Mouse (Mus musculus): ENCODE results near the gene Trpv3.
"Not testable (repeated sequence)": the region's sequence is repeated elsewhere in the genome, so short reads cannot be mapped to it uniquely, and the experiment has no call there.

Trpv3 gene

DNA sequence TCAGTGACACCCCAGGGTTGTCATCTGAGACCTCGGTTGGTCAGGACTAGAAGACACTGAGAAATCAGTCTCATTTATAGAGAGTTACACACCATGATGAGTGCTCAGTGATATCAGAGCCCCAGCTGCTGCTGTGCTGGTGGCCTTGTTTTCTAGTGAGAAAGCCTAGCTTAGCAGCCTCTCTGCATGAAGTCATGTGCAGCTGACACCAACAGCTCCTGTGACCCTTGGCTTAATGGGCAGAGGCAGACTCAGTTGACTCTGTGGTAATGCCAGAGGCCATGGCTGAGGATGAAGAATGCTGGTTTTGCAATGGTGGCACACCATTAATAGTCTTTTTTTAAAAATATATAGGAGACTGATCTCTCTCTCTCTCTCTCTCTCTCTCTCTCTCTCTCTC lies 22.4 kb downstream of the Trpv3 start:
- DNase-seq (ENCODE audit: low read depth) = no peak

DNA sequence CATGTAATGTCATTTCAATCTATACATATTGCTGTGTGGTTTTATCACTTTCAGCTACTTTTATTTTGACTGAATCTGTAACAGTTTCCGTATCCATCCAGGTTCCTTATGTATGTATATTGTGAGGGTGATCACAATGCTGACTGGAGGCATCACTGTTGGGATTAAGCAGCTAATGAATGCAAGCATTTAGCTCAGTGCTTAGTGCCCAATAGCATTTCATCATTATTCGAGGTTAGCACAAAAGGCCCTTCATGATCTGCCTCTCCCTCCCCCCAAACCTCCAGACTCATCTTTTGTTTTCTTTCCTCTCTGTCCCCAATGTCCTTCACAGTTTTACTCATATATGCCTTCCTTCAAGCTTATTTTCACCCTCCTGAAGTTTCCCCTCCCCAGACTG lies 35.9 kb downstream of the Trpv3 start:
- no peak for DNase-seq (ENCODE audit: low read depth)

DNA sequence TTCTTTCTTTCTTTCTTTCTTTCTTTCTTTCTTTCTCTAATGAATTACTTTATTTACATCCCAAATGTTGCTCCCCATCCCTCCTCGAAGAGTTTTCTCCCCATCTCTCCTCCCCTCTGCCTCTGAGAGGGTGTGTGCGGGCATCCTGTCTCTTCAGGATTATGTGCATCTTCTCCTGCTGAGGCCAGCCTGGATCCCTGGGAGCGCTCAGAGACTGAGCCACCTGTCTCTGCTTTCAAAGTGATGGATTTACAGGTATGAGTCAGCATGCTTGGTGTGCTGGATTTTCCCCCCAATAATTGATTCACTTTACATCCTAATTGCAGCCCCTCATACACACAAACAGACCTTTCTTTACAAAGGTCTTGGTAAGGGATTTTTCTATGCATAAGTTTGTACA lies 48.8 kb downstream of the Trpv3 start:
- no peak for DNase-seq (ENCODE audit: low read depth)

DNA sequence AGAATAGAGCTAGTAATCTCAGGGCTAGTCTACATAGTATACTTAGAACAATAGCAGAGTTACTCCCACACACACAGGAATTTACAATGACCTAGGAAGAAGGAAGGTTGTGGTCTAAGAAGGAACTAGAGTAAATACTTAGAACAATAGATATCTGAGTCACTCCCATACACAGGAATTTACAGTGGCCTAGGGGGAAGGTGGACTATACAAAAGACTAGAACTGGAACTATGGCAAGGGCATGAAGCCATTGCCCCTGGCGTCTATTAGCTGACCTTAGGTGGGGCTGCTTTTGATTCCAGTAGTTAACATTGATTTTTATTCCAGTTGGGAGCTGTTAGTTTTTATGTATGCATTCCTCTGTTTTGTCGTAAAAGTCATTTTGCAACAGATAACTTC lies 51.4 kb downstream of the Trpv3 start:
- DNase-seq (ENCODE audit: low read depth) = not testable (repeated sequence)

DNA sequence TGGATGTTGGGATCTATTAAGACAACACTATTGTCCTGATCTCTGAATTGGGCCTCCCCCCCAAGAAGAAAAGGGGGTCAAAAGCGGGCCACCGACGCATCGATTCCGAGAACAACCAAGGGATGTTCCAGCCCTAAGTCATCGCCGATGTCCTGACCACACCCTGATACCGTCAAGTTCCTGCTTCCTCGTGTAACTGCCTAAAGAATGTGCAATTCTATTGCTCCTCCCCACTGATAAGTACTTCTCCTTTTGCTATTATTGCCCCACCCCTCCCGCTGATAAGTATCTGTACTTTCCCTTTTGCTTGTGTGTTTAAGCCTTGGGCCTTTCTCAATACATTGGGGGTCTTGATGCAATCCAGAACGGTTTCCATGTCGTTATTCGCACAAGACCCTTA lies 53.9 kb downstream of the Trpv3 start:
- not testable (repeated sequence) for DNase-seq (ENCODE audit: low read depth)

DNA sequence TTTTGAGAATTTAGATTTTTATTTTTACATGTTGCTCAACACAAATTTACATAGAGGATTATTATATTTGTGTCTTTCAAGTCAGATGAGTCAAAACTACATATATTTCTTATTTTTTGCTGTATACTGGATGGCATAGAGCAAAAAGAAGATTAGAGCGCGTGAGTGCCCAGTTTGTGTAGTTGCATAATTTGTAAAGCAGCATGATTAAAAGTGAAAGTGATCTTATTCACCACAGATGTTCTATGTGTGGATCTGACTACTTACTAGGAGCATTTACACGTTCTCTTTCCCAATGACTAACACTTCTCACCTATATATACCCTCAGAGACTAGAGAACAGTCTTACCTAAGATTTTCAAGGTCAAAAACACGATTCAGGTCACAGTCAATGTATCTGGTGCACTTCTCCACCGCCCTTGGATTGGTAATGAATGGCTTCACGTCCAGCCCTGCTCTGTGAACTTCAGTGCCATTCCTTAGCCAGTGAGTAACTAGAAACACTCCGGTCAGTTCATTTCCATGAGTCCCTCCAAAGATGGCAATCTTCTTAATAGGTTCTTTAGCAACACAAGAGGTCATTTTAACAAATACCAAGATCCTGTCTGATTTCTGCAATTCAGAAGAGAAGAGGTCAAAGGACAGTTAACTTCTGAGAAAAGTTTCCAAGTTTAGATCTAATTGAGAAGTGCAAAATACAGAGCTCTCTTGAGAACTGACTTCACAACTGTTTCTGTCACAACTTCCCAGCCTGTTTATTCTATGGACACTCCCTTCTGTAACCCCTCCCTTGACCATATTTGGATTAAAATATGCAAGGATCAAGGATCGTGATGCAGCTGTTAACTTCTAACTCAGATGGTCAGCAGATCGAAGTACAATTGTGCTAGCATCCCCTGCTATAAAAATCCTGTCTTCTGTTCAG lies 57.0 kb downstream of the Trpv3 start:
- no peak for DNase-seq (ENCODE audit: low read depth)

DNA sequence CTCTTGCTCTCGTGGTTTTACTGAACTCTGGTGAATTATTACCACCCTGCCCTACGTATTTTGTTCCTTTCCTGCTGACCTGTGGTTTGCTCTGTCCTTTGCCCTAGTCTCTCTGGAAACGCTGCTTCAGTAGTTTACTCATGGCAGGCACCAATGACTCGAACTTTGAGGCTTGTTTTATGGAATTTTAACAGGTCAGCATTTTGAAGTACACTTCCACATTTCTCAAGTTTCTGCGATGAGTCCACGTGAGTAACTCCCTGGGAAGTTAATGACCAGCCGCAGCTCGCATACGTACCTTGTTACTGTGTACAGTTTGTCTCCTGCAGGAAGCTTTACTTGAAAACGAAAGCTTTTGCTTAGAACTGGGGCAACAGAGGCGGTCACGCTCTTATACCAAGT lies 59.3 kb downstream of the Trpv3 start:
- peak; percentile 27 for DNase-seq (ENCODE audit: low read depth)

DNA sequence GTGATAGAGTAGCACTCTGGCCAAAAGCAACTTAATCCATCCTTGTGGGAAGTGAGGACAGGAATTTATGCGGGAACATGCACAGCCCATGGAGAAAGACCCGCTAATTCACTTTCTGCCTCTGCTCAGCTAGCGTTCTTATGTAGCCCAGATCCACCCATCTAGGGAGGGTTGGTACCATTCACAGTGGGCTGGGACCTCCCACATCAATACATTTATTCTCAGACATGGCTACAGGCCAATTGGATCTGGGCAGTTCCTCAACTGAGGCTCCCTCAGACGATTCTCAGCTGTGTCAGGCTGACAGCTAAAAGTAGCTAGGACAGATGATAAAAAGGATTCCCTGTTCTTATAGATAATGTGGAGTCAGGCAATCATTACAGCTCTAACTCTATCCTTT lies 60.2 kb downstream of the Trpv3 start:
- no peak for DNase-seq (ENCODE audit: low read depth)

DNA sequence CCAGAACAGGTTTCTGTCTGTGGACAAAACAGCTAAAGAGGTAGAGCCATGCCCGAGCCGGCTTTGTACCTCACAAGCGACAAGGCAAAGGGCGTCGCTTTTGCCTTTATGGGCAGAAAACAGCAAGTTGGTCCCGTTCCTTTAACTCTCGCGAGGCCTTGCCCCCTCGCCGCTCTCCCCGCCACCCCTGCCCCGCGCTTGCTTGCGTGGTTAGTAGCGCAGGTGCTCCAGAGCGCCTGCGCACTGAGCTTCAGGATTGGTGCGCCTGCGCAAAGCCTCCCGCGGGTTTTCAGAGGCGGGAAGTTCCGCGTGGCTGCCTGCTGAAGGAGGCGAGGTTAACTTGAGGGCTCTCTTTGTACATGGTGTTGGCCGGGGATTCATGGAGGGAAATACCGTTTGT lies 62.3 kb downstream of the Trpv3 start, which contains the start of the genes Aspa, Gm49340 and Spata22:
TSS of gene Aspa (minus strand) at position 155 of the 400 bp plus-strand sequence.
TSS of gene Gm49340 (plus strand) at position 300 of the 400 bp plus-strand sequence.
TSS of gene Spata22 (plus strand) at position 300 of the 400 bp plus-strand sequence.
- no peak for DNase-seq (ENCODE audit: low read depth)

DNA sequence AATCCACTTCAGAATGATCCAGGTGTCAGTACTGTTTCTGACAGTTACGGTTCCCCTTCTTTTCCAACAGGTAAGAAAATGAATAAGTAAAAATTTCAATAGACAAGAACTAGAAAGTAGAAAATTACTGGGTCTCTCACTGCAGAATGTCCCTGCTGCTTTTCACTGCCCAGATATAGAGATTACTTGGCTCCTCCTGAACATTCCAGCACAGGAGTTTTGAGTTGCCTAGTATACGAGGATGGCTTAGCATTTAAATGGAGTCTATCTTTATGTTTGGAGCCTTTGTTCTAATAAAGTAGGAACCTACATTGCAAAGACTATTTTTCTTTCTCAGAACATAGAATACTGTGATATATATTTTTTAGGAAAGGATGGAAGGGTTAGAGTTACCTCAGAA lies 66.2 kb downstream of the Trpv3 start:
- no peak for DNase-seq (ENCODE audit: low read depth)

DNA sequence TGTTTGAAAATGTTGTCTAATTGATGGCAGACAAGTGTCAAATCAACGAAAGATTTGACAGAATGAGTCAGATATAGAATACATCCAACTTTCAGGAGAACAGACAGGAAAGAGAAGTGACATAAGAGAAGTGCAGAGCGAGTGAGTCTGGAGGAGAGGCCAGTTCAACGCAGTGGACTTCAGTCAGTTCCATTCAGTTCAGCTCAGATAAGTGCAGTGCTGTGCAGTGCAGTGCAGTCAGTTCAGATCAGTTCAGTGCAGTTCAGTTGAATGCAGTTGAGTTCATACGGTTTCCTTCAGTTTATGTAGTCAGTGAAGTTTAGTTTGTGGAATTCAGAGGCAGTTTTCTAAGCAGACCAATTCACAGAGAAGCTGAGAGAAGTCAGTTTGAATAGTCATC lies 69.7 kb downstream of the Trpv3 start:
- no peak for DNase-seq (ENCODE audit: low read depth)
